Mouse (Mus musculus) C2C12 (cell line): Measurements from ENCODE around the gene Babam2.

ENCODE experiments used
- CTCF ChIP-seq: IDR thresholded peaks from one replicate; pipeline ENCODE4 v1.5.1; 2011; ENCODE audit not compliant: control insufficient read depth, insufficient read depth, insufficient read length
- MAX ChIP-seq: IDR thresholded peaks from one replicate; pipeline ENCODE4 v1.6.1; 2011; ENCODE audit warnings: mild to moderate bottlenecking, control low read depth
- MYOD1 ChIP-seq: IDR thresholded peaks from one replicate; pipeline ENCODE4 v1.6.1; 2011; ENCODE audit warnings: low read depth; ENCODE audit not compliant: control insufficient read depth, insufficient read length
- USF1 ChIP-seq: IDR thresholded peaks from one replicate; pipeline ENCODE4 v1.6.1; 2011; ENCODE audit warnings: low read depth, mild to moderate bottlenecking, control low read depth, moderate library complexity

GRCm38 (mm10) chr5:32102484-32102883 lies 405.0 kb downstream of the Babam2 start:
- TF ChIP-seq CTCF (no peak), MYOD1 (no peak), MAX (no peak), USF1 (no peak)
